Mouse (Mus musculus): Measurements from ENCODE around the gene Fam189a1. TPM values are rescaled to one million over a fixed set of nuclear protein-coding genes. Genes with fewer than 3 reads are reported as not detected.
A peak's percentile ranks its signal among the peaks of the same experiment; 100 is the strongest.

The Fam189a1 gene
- total RNA-seq (2021) = 10 to 100 TPM; 68.2 to 70.8 TPM

DNA sequence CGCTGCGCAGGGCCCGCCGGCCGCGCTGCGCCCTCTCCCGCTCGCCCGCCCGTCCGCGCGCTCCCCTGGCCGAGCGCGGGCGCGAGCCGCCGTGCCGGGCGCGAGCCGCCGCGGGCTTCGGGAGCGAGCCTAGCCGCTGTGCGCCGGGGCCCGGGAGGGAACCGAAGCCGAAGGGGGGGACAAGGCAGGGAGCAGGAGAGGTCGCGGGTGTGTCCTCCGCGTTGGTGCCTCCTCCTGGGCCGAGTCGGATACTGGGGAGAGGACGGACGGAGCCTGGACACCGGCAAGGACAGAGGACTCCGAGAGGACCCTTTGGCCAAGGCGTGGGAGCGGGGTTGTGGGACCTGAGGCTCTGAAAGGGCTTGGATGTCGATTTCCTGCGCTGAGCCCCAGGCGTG, at the start of gene Fam189a1:
Gene Fam189a1, minus strand, starts transcription at position 57 of the 398 bp plus-strand sequence.
- peak; percentile 48 to 49 for DNase-seq

DNA sequence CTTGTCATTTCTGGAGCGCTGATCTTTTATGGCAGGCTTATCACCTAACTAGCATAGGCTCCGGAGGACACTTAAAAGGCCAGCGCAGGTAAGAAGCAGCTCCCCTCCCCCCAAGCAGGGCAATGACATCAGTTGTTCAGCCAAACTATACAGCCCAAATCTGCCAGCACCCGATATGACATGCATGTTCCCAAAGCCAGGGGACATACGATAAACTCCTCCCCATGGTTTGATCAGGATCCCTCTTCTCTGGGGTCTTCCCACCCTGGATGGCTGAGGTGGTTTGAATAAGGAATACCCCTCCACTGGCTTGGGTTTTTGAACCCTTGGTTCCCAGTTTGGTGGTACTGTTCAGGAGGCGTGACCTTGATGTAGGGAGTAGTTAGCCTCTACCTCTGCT, 49.7 kb upstream of the Fam189a1 start:
- DNase-seq = no peak

DNA sequence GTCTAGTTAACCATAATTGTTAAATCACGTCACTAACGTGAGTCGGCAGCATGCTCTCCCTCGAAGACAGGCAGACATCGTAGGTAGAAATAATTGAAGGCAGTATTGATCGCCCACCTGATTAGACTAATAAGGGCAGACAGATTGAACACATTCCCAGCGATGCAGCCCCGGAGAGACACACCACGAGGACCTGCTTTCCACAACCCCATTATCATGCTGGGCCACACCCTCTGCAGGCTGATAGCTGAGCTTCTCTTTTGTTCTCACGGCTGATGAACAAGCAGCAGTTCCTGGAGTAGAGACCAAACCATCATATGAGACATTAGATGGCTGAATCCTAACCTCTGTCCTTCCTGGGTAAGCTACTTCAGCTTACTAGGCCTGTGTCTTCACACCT, 46.3 kb upstream of the Fam189a1 start:
- DNase-seq = no peak

DNA sequence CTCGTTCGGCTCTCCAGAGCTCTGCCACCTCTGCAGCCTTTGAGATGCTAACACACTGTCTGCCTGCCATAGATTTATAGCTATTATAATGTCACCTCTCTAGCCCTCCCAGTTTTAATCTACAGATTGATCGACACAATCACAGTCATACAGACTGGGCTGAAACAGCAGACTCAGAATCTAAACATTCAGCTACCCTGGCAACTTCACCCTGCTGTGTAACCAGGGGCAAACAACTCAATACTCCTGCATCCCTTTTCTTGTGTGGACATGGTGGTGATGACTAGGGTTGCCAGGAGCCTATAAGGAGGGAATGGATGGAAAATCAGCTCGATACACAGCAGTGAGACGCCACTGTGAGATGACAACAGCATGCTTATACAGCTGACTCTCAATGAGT, 24.3 kb upstream of the Fam189a1 start:
- no peak for DNase-seq

DNA sequence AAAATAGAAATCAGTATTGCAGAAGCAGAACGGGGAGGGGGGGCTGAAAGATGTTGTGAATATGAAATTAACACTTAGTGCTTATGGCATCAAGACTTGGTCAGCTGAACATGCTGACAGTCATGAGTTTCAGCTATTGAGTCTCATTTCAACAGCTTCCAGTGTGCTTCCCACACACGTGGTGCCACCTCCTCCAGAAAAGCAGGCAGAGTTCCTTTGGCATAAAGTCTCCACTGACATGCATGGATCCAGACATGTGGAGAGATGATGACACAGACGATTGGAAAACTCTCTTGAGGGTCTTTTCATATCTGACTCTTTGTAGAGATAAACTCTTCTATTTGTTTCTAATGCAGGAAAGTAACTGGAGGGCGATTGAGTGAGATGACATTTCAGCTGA, 14.4 kb upstream of the Fam189a1 start:
- DNase-seq = no peak

DNA sequence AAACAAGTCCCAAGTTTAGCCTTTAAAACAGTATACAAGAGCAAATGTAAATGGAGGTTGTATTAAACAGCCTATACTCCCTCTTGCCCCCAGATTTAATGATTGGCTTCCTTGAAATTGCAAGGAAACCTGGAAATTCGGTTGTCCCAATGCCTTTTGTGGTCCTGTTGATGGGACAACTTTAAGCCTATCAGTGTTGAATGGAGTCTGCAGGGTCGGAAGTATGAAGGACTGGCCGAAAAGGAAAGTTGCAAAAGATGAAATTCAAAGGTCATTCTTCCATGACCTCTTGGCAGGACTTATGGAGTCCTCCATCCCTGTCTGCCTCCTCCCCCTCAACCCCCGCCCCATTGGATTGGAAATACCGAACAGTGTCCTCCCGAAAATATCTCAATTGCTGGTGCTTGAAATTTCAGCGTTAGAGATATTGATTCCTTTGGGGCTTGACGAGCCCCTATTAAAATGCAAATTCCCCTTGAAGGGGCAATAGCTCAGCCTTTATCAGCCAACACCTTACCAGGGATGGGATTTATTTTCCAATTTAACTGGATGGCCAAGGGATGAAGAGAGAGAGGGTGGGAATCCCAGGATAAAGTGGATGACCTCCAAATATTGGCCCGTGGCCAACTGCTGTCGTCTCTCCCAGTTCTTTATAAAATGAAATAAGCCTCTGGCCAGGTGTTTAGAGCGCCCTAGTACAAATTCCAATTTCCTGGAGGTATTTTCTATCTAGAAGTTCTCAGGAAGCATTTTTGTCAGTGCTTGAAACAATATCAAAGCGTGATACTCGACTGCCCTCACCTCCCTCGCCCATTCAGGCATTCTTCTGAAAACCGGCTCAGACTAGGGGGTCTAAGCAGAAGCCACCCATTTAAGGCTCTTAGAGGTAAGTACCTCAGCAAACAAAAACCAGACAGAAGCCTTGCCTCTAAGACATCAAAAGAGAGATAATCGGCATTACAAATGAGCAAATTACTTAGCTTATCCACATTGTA, 958 bp upstream of the Fam189a1 start:
- no peak for DNase-seq

DNA sequence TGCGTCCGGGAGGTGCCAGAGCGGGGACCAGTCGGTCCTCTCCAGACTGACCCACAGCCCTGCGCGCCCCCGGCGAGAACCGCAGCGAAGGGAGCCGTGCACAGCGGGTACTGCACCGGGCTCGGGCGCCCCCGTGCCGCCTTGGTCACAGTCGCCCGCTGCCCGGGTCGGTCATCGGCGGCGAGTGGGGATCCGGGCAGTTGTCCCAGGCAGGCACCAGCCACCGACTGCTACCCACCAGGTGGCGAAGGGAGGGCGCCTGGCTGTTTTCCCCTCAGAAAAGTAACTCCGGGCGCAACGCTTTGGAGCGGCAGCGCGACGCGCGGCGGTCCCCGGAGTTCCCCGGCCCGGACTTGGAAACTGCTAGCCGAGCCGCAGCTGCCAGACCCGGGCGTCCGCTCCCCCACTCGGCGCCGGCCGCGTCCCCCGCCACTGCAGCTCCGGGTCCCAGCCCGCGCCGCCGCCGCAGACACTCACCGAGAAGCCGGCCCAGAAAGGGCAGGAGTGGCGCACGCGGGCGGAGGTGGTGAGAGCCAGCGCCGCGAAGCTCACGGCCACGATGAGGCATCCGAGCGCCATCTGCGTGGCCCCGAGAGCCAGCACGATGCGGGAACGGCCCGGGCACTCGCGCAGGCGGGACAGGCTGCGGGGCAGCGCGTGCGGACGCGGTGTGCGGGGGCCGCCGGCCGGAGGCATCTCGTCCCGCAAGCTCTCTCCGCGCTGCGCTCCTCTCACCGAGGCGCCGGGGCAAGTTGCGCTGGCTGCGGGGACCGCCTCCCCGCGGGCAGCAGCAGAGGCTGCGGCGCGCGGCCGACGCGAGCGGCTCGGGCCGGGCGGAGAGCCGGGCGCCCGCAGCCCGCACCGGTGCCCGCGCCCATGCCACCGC, 499 bp downstream of the Fam189a1 start:
- DNase-seq = peak; percentile 58 to 65

DNA sequence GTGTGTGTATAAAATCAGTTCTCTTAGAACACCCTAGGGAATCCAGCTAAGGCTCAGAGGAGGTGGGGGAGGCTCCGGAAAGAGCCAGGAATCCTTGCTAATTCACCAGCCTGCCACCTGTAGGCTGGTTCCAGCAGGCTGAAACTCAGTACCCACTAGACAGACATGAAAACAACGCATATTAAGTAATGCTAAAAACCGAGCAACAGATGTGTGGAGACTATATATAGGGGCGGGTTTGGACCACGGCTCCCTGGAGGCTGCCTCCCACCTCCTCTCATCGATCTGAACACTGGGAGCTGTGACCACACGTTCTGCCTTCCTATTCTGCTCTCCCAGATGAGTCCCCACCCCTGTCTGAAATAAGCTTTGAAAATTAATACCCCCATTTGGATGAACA, 1.8 kb downstream of the Fam189a1 start:
- DNase-seq = peak; percentile 24 to 35

DNA sequence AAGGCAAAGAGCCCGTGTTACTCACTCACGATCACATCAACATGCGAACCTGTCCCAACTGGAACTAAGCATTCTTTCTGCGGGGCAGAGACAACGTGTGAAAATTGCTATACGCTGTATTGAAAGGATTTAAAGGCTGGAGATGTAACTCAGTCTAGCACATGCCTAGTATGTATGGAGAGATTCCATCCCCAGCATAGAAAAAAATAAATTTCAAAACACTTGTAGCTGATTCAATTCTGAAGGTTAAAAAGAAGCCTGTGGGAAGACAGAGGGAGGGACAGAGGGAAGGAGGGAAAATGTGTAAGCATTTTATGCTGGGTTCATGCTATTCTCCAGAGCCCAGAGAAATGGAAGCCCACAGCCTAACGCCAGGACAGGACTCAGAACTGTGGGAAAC, 2.5 kb downstream of the Fam189a1 start:
- no peak for DNase-seq

DNA sequence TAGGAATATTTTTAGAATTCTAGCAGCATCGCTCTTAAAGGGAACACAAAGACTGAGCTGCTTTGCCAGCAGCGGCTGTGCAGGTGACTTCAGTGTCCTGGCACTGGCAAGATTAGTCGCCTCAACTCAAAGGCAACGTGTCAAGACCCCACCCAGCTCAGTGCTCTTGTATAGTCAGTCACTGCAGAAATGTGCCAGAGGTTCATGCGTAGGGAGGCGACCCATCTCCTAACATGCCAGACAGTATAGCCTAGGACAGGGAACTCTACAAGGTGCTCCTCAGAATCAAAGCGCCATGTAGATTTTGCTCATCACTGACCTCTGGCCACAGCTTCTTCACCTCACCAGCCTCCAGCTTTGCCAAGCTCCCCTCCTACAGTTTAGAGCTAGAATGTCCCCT, 4.8 kb downstream of the Fam189a1 start:
- no peak for DNase-seq

DNA sequence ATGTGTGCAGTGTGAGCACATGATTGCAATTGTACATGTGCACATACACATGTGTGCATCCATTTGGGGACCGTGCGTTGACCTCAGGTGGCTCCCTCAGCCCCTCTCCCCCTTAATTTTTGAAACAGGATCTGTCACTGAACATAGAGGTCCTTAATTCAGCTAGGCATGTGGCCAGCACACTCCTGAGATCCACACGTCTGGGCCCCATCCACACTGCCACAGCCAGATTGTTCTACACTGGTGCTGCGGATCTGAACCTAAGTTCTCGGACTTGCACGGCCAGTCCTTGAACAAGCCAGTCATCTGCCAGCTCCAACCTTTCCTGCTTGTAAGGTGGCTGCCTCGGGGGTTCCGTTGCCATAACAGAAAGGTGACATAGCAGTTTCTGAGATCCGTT, 7.3 kb downstream of the Fam189a1 start:
- DNase-seq = no peak

DNA sequence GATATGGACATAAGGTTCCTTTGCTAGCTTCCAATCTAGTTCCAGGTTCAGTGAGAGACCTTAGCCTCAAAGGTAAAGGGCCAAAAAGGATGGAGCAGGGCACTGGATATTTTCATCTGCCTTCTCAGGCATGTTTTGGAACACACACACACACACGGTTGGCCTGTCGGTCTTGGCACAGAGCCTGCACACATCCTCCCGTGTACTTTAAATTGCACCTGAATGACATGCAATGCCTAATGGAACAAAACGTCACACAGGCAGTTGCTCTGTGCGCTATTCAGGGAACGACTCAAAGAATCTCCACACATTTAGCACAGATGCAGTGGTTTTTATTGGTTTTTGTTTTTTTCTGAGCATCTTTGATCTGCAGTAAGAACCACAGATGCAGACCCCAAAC, 11.5 kb downstream of the Fam189a1 start:
- DNase-seq = no peak

DNA sequence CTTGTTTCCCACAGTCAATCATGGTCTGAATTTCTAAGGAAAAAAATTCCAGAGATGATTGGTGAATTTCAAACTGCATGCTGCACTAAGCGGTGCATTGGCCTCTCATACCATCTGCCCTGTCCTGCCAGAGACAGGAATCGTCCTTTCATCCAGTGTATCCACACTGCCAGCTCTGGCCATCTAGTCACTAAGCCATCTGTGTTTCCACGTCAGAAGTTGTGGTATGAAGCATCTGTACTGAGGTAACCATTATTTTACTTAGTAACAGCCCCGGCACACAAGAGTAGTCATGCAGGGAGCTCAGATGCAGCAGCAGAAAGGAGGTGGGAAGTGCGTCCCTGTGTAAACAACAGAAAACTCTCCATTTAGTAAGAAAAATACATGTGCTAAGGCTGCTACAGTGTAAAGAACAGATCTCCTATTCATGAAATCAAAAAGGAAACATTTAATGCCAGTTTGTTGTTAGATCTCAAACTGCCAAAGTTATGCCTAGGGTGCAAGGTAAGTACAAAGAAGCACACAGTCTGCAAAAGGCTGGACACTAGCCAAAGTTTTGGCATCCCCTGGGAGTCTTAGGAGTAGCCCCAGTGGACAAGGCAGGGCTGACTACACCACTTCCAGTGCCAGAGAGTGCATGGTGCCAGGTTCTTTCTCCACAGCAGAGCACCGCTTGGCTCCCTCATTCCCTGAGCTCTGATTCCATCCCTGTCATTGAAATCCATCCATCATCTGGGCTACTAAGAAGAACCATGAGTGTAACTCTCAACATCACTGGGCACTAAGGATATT, 14.3 kb downstream of the Fam189a1 start:
- no peak for DNase-seq

DNA sequence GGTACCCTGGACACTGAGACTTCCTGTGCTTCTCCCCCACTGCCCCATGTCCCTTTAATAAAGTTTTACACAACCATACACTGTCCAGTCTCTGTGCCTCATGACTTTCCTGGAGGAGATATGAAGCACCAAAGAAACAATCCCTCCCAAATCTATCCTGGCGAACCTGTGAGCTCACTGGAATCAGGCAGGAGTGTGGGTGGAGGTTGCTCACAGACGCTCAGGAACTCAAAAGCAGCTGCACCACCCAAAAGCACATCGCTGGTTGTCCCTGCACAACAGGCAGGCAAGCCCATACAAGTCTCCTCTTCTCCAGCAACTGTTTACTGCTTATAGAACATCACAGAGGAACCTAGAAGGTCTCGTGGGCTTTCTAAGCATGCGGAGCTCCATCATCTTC, 15.5 kb downstream of the Fam189a1 start:
- no peak for DNase-seq

DNA sequence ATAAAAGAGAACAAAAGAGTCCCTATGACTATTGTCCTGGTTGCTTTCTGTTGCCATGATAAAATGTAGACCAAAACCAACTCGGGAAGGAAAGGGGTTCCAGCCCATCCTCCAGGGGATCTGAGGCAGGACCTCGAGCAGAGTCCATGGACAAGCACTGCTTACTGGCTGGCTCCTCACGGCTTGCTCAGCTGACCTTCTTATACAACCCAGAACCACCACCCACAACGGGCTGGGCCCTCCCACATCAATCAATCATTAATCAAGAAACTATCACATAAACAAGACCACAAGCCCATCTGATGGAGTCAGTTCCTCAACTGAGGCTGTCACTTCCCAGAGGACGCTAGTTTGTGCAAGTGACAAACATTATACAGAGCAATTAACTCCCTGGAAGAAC, 16.3 kb downstream of the Fam189a1 start:
- no peak for DNase-seq

DNA sequence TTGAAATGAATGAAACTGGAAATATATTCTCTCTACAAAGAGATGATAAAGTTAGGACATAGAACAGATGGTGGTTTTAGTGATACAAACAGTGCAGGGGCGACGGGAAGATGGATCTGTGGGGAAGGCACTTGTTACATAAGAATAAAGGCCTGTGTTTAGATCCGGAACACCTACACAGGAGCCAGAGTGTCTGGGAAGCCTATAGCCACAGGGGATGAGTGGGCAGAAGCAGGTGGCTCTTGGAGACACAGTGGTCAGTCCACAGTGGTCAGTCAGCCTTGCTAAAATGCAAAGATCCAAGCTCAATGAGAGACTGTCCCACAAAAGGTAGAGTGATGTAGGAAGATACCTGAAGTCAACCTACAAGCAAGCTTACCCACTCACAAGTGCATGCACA, 32.6 kb downstream of the Fam189a1 start:
- DNase-seq = no peak

DNA sequence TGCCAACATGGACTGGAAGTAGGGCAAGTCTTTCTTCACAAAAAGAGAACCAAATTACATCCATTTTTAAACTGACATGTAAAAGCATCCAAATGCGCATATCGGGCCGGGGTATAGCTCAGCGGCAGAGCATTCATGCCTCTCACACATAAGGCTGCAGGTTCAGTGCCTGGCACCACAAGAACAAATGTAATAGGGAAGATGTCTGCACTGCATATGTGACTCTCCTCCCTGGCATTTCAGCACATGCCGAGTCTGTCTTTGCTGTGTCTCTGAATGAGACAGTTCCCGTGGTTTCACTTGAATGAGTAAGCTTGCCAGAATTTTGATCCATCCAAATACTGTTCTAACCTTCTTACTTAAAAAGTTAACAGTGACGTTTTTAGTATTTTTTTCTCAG, 39.5 kb downstream of the Fam189a1 start:
- DNase-seq = no peak

DNA sequence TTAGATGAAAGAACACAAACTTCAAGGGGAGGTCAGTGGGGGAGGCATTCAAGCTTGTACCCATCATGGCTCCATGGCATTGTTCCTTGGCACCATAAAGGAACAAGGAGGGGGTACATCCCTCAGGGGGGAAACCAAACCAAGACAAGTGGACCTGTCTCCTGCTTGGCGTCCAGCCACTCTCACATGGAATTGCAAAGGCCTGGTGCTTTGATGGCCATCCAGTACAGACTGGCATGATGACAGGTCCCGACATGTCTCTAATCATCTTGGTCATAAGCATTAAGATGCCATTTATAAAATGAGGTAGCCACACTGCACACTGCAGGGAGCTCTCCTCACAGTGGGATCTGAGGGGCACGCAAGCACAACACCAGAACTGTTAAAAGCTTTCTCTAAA, 41.0 kb downstream of the Fam189a1 start:
- no peak for DNase-seq

DNA sequence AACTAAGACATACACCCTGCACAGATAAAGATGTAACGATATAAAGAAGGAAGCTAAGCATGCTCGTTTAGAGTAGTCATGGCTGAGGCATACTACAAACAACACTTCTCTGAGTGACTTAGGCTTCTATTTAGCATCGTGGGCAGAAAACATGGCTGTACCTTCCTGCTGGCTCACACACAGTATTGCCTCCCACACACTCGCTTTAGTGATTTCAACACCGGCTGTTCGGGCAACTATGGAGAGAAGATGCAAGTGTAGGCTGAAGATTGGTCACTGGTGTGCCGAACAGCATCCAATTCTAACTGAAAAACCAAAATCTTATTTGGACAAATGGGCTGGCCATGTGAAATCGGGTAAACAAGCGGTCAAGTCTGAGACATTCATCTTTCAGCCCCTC, 44.7 kb downstream of the Fam189a1 start:
- DNase-seq = peak; percentile 68

DNA sequence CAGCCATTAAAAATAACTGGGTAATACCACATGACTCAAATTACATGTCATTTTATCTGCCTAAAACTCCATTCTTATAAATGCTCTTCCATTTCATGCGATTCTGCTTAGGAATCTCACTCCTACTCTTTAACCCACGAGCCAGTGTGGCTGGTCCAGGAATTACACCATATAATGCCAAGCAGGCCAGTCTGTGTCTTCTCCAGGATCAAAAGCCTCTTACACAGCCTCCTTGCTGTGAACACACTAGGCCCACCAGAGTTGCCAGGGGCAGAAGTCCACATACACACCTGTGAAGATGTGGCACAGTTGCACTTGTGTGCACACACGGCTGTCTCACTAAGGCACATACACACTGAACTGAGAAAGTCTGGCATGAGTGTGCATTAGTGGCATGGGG, 50.8 kb downstream of the Fam189a1 start:
- no peak for DNase-seq

DNA sequence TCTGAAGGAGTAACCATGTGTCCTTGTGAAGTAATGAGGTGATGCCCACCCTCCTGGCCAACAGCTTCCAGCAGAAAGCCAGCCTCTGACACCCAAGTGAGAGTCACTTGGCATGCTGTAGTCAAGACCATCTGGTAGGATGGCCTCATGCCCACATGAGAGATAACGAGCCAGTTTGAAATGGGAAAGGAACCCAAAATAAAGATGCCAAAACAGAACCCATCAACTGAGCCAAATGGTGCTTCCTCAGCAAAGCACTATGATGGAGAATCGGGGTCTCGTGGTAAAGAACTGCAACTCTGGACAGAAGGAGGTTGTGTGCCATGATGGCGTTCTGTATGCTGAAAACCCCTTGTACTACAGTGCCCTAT, 51.3 kb downstream of the Fam189a1 start:
- peak; percentile 46 to 51 for DNase-seq

All from layer of hippocampus, postnatal 36 days (tissue).